ENCODE assay signal across 11 mouse cellular contexts in genomic region chr9:13506956-13507821, GRCm38 (mm10).
DNase-seq lines count a peak whose midpoint lies in the region; ATAC-seq lines count a peak whose summit lies in the region.
"Had no signal": no experiment of that assay in that cellular context is flagged by ENCODE, and none has a peak within 500 bp of the region (broad histone marks: within the 10 kb centered on the region; RNA-seq: fewer than 3 reads in every experiment).

No protein-coding gene starts in this region.

- H3K4me2 ChIP-seq in heart, embryonic 11.5 days = no peak overlapping the region
- H3K4me2 ChIP-seq in embryonic facial prominence, embryonic 11.5 days (ENCODE audit: low read depth, low read length) = no peak overlapping the region
- H3K4me2 ChIP-seq: neural tube, embryonic 12.5 days had no signal

- H3K4me1 ChIP-seq in heart, embryonic 11.5 days (ENCODE audit: control insufficient read depth, insufficient read depth, low read length) = peaks cover 10% of the 10 kb centered on the region
- H3K4me1 ChIP-seq in embryonic facial prominence, embryonic 11.5 days (ENCODE audit: control insufficient read depth, insufficient read depth, low read length) = no peaks in the 10 kb centered on the region
- H3K4me1 ChIP-seq: neural tube, embryonic 12.5 days had no signal

- no peak overlapping the region for H3K9ac ChIP-seq in heart, embryonic 11.5 days (ENCODE audit: low read depth, low read length)
- no peak overlapping the region for H3K9ac ChIP-seq in embryonic facial prominence, embryonic 11.5 days (replicated peaks; ENCODE audit: low read length)
- H3K9ac ChIP-seq: neural tube, embryonic 12.5 days had no signal

- H3K4me3 ChIP-seq in heart, embryonic 11.5 days (ENCODE audit: low read depth, low read length) = no peak overlapping the region
- no peak overlapping the region for H3K4me3 ChIP-seq in embryonic facial prominence, embryonic 11.5 days (ENCODE audit: low read depth, low read length)
- H3K4me3 ChIP-seq: neural tube, embryonic 12.5 days had no signal

- no peaks in the 10 kb centered on the region for H3K36me3 ChIP-seq in heart, embryonic 11.5 days (ENCODE audit: control insufficient read depth, insufficient read depth, low read length)
- H3K36me3 ChIP-seq in embryonic facial prominence, embryonic 11.5 days (replicated peaks; ENCODE audit: control insufficient read depth, insufficient read depth, low read depth, low read length) = no peaks in the 10 kb centered on the region
- H3K36me3 ChIP-seq: neural tube, embryonic 12.5 days had no signal

- no peaks in the 10 kb centered on the region for H3K9me3 ChIP-seq in heart, embryonic 11.5 days (replicated peaks; ENCODE audit: control insufficient read depth, low read length)
- H3K9me3 ChIP-seq in embryonic facial prominence, embryonic 11.5 days (replicated peaks; ENCODE audit: control insufficient read depth, low read length) = no peaks in the 10 kb centered on the region
- H3K9me3 ChIP-seq: neural tube, embryonic 12.5 days had no signal

- no peak overlapping the region for H3K27ac ChIP-seq in heart, embryonic 11.5 days (ENCODE audit: low read depth, low read length)
- H3K27ac ChIP-seq in embryonic facial prominence, embryonic 11.5 days (replicated peaks; ENCODE audit: low read depth, low read length) = no peak overlapping the region
- H3K27ac ChIP-seq: neural tube, embryonic 12.5 days had no signal

- WGBS in heart, embryonic 11.5 days (ENCODE audit: insufficient replicate concordance) = 36% methylated on average over 6 of the region's 6 CpGs
- 50% methylated on average over 6 of the region's 6 CpGs for WGBS in embryonic facial prominence, embryonic 11.5 days

- no peaks in the 10 kb centered on the region for H3K27me3 ChIP-seq in heart, embryonic 11.5 days (ENCODE audit: control insufficient read depth, insufficient read depth, low read length)
- no peaks in the 10 kb centered on the region for H3K27me3 ChIP-seq in embryonic facial prominence, embryonic 11.5 days (ENCODE audit: control insufficient read depth, insufficient read depth, low read length)
- H3K27me3 ChIP-seq: neural tube, embryonic 12.5 days had no signal

- ATAC-seq in heart, embryonic 11.5 days (replicated peaks; ENCODE audit: insufficient number of reproducible peaks, low FRiP score, low TSS enrichment) = no peak
- ATAC-seq in embryonic facial prominence, embryonic 11.5 days (replicated peaks; ENCODE audit: insufficient number of reproducible peaks, low FRiP score, low TSS enrichment, low read depth) = no peak
- ATAC-seq in monocyte, adult 5-6 weeks (replicated peaks; ENCODE audit: insufficient number of reproducible peaks, low FRiP score, low TSS enrichment, poor library complexity, severe bottlenecking) = no peak

- peak; percentile 53 to 67 for DNase-seq in heart, adult 18-20 months
- DNase-seq in embryonic facial prominence, embryonic 11.5 days (ENCODE audit: low spot score) = peak; percentile 60
- peak; percentile 27 for DNase-seq in kidney, adult 9 months
- peak; percentile 75 for DNase-seq in lung, postnatal 10 days
- no peak for DNase-seq in retina, postnatal 1 day
- DNase-seq in layer of hippocampus, postnatal 25 days (ENCODE audit: extremely low spot score in 1 of 2, low spot score in 1 of 2) = no peak
- DNase-seq: adrenal gland, postnatal 10 days; thymus, postnatal 4 days had no signal

Comparison
In these comparisons a context has a peak if more than half of its experiments do, and no peak if none do; other contexts are left out.
1. DNase-seq: peak in heart, adult 18-20 months (2 of 2), embryonic facial prominence, embryonic 11.5 days (single experiment), kidney, adult 9 months (single experiment) and lung, postnatal 10 days (single experiment); none in retina, postnatal 1 day (single experiment) and layer of hippocampus, postnatal 25 days (0 of 2).